Mouse (Mus musculus) liver, adult 10 weeks (tissue): ENCODE measurements around the gene Uox. TPM values are rescaled to one million over a fixed set of nuclear protein-coding genes. Genes with fewer than 3 reads are reported as not detected.

Experiments used
- polyA plus RNA-seq: library from polyadenylated mRNA; stranded (reverse); fragments of 350-450 nt; fragmentation: Illumina TruSeq; extraction: RNeasy Lipid Tissue Mini Kit (QIAGEN cat#74804); gene quantifications from one replicate; pipeline ENCODE4 v1.2.3, GENCODE M21; 2014; ENCODE audit warnings: low read depth, low replicate concordance

Gene Uox
- 2,717 TPM for polyA plus RNA-seq

DNA sequence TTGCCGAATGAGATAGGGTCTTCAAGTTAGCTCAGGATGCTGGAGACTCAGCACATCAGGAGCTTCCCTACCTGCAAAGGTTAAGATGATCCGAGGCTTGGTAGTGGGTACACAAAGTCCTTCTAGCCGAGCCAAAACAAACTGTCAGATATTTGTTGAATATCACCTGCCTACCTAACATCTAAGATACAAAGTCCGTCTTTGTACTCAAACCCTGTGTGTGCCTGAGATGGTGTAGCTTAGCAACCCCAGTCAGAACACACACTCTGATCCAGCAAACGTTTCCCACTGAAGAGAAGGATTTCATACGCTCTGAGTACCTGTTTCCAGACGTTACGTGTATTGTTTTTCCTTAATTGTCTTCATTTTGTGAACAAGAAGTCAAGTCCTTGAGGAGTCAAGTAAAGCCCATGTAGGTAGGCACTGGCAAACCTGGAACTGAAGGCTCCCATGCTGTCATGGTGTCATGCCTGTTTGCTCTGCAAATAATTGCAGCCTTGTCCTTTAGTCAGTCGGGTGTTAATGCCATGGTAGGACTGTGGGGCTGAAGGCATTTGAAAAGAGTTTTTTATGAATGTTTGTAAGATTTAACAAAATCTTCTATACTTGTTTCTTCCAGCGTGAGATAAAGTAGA lies at the start of gene Uox:
Gene Uox, plus strand, starts transcription at position 279 of the 635 bp plus-strand sequence.

DNA sequence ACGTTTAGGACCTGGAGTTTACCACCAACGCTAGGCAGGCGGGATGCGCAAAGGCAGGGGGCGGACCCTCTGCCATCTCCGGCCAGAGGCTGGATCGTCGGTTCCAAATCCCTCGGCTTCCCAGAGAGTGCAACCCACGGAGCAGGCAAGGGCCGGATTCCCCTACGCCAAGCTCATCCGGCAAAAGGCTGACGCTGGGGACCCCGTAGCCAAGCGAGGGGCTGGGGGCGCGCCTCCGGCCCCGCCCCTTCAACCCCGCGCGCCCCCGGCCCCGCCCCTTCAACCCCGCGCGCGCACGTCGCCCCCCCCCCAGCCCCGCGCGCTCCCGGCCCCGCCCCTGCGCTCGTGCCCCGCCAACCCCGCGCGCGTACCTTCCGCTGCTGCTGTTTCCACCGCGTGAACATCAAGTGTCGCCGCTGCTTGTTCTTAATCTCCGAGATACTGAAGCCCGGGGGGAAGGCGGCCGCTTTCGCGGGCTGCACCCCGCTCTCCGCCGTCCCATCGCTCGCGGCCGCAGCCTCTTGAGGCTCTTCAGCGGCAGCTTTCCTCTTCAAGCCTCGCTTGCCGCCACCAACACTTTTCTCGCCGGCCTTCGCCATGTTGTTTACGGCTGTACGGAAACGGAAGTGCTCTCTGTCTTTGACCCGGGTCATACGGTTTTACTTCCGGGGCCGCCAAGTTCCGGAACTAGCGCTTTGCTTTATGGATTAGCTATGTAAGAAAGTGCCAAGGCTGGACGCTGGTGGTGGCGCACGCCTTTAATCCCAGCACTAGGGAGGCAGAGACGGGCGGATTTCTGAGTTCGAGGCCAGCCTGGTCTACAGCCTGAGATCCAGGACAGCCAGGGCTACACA lies 49.2 kb upstream of the Uox start, which contains the start of gene Rpf1:
Gene Rpf1, minus strand, starts transcription at position 632 of the 854 bp plus-strand sequence.

DNA sequence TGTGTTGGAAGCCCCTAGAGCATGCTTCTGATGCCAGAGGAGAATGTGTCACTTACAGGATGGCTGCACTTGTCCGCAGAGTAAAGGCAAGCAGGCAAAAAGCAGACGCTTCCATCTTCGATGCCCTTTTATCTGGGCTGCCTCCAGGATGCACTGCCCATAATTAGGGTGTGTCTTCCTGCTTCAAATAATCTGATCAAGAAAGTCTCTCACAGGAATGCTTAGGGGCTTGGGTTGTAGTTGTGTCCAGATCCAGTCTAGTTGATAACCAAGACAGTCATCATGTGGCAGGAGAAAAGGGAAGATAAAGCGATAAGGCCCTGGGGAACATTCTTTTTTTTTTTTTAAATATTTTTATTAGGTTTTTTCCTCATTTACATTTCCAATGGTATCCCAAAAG lies 45.3 kb downstream of the Uox start, which contains the start of gene Dnase2b:
Gene Dnase2b, minus strand, starts transcription at position 101 of the 400 bp plus-strand sequence.

DNA sequence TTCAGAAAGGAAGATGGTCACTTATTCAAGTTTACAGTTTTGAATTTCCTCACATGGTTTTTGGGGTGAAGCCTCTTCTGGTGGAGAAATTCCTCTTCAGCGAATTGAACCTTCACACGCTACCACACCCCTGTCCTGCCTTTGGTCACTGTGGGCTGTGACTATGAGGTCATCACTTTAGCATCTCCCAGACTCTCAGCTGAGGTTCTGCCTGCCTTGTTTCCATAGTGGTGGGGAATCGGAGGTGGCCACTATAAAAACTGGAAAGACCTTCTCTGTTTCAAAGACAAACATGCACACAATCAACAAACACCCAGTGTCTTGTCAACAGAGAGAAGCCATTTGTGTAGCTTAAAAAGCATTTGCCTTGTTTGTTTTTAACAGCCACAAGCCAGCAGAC lies 81.0 kb downstream of the Uox start, which contains the start of gene 4930503B20Rik:
Gene 4930503B20Rik, minus strand, starts transcription at position 101 of the 400 bp plus-strand sequence.

Other genes with a start within 250 kb of the Uox start
- 9.2 TPM for gene Ssx2ip, start 165.8 kb upstream of the Uox start, polyA plus RNA-seq
- gene Ctbs, start 120.6 kb upstream of the Uox start, polyA plus RNA-seq = 20.8 TPM
- gene Spata1, start 70.7 kb upstream of the Uox start, polyA plus RNA-seq = 5.2 TPM
- 568 TPM for gene Gng5, start 70.6 kb upstream of the Uox start, polyA plus RNA-seq
- 64.1 TPM for gene Rpf1, start 49.0 kb upstream of the Uox start, polyA plus RNA-seq
- gene Dnase2b, start 45.2 kb downstream of the Uox start, polyA plus RNA-seq = 18.3 TPM
- gene 4930503B20Rik, start 80.9 kb downstream of the Uox start, polyA plus RNA-seq = not detected
- not detected for gene Samd13, start 115.2 kb downstream of the Uox start, polyA plus RNA-seq
- 48.2 TPM for gene Prkacb, start 242.6 kb downstream of the Uox start, polyA plus RNA-seq